Mouse (Mus musculus) A20 (cell line): ENCODE results near the gene Aip.

ENCODE experiments used
- DNase-seq: peaks from one replicate; pipeline ENCODE4 v3.0.0-alpha.2; 2011; ENCODE audit warnings: low read depth, low spot score

Aip gene

GRCm38 (mm10) chr19:4152445-4153231 is 27.0 kb upstream of the Aip start:
- no peak for DNase-seq

- DNase-seq = no peak
These were observed 26.2 kb upstream of the Aip start for GRCm38 (mm10) chr19:4151898-4152297.

- no peak for DNase-seq
These were observed 25.8 kb upstream of the Aip start for GRCm38 (mm10) chr19:4151488-4151860.

- no peak for DNase-seq
These were observed 25.2 kb upstream of the Aip start for GRCm38 (mm10) chr19:4150567-4151487.

GRCm38 (mm10) chr19:4149764-4150461 is 24.3 kb upstream of the Aip start:
- no peak for DNase-seq

GRCm38 (mm10) chr19:4149283-4149682 is 23.6 kb upstream of the Aip start:
- DNase-seq = no peak

GRCm38 (mm10) chr19:4148819-4149218 is 23.2 kb upstream of the Aip start:
- DNase-seq = no peak

GRCm38 (mm10) chr19:4148491-4148806 is 22.8 kb upstream of the Aip start, which contains the start of gene Coro1b:
Coro1b (plus strand) TSS chr19:4148619.
- DNase-seq = peak; percentile 92

- no peak for DNase-seq
These were observed 22.3 kb upstream of the Aip start for GRCm38 (mm10) chr19:4147782-4148490.

GRCm38 (mm10) chr19:4147022-4147405 is 21.4 kb upstream of the Aip start:
- no peak for DNase-seq

GRCm38 (mm10) chr19:4146366-4147021 is 20.8 kb upstream of the Aip start:
- DNase-seq = no peak

- DNase-seq = no peak
These were observed 20.3 kb upstream of the Aip start for GRCm38 (mm10) chr19:4145936-4146335.

- DNase-seq = peak; percentile 62
These were observed 19.2 kb upstream of the Aip start for GRCm38 (mm10) chr19:4144550-4145498.

- DNase-seq = no peak
These were observed 18.2 kb upstream of the Aip start, which contains the start of gene Cabp4 for GRCm38 (mm10) chr19:4143759-4144268. Cabp4 (minus strand) TSS chr19:4144033.

- DNase-seq = no peak
These were observed 16.9 kb upstream of the Aip start for GRCm38 (mm10) chr19:4142416-4143173.

GRCm38 (mm10) chr19:4140147-4140546 is 14.5 kb upstream of the Aip start:
- DNase-seq = no peak

- DNase-seq = no peak
These were observed 13.8 kb upstream of the Aip start, which contains the start of gene Gpr152 for GRCm38 (mm10) chr19:4139446-4139845. Gpr152 (plus strand) TSS chr19:4139787.

GRCm38 (mm10) chr19:4137913-4138312 is 12.3 kb upstream of the Aip start:
- DNase-seq = peak; percentile 73

- DNase-seq = no peak
These were observed 10.8 kb upstream of the Aip start for GRCm38 (mm10) chr19:4136463-4136862.
